Mouse (Mus musculus): ENCODE results near the gene Gm26566. TPM values are rescaled to one million over a fixed set of nuclear protein-coding genes. Genes with fewer than 3 reads are reported as not detected.
"Not testable (repeated sequence)": the region's sequence is repeated elsewhere in the genome, so short reads cannot be mapped to it uniquely, and the experiment has no call there.

The Gm26566 gene
- total RNA-seq, 2 experiments from 2014 or later, result 0.66 to 1.5 TPM

GRCm38 (mm10) chr4:88726727-88727126, 5.1 kb downstream of the Gm26566 start:
- intact Hi-C loops (cut with DNase I), result no loop called here
- DNase-seq (ENCODE audit: low spot score in 2 of 2), result no peak

GRCm38 (mm10) chr4:88727324-88727723, 5.7 kb downstream of the Gm26566 start:
- DNase-seq (ENCODE audit: low spot score in 2 of 2), result no peak
- intact Hi-C loops (cut with DNase I), result no loop called here

GRCm38 (mm10) chr4:88738480-88738879, 16.9 kb downstream of the Gm26566 start:
- intact Hi-C loops (cut with DNase I), result no loop called here
- DNase-seq (ENCODE audit: low spot score in 2 of 2), result no peak

DNA sequence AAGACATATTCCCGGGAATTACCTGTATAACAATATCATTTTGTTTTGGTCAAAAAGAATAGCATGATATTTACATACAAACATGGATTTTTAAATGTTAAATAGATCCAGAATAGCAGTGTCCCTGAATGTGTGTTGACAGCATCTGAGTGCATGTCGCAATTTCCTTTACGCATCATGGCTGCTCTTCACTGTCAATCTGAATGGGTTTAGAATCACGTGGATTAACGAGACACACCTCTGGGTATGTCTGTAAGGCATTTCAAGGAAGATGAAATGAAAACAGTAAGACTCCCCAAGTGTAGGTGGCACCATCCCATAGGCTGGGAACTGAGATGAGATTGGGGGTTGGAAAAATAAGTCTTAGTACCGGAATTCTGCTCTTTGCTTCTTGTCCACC, 17.4 kb downstream of the Gm26566 start:
- no peak for DNase-seq (ENCODE audit: low spot score in 2 of 2)
- intact Hi-C loops (cut with DNase I), result no loop called here

DNA sequence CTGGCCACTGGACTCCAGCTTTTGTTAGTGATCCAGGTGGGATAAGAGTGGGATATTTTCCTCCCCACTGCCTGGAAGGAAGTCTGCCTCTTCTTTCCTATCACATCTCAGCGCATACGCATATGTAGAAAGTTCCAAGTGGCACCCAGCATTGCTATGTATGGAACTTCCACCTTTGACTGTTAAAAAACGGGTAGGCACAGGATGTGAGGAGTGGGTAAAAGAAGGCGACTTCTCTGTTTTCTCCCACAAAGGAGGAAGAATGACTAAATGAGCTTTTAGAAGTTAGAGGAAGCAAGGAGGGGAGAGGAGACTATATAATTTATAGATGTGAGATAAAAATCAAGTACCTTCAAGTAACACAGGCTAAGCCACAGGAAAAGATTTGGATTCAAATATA, 19.8 kb downstream of the Gm26566 start:
- intact Hi-C loops (cut with DNase I), result loop anchor here (10.0 kb wide), 1 partner anchor 47 kb away; the partner anchor contains the start of gene Ifnab
- no peak for DNase-seq (ENCODE audit: low spot score in 2 of 2)

- intact Hi-C loops (cut with DNase I), result loop anchor here (10.0 kb wide), 1 partner anchor 48 kb away; the partner anchor contains the start of gene Ifnab
- DNase-seq (ENCODE audit: low spot score in 2 of 2), result no peak
Observed at GRCm38 (mm10) chr4:88742771-88743371, 21.3 kb downstream of the Gm26566 start.

DNA sequence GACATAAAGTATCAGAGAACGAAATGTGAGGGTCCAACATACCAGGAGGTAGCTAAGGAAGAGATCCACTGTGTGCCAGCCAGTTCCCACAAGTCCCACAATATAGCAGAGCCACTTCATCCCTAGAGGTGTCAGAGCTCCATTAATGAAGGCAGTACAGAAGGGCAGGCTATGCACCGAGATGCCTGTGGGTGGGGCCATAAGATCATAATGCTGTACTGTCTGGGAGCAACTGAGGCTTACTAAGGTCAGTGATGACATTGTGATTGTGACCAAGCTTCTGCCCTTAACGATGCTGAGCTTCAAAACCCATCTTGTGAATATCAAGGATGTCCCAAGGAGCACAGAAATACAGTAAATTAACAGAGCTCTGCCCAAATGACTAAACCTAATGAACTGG, 22.6 kb downstream of the Gm26566 start:
- no peak for DNase-seq (ENCODE audit: low spot score in 2 of 2)
- intact Hi-C loops (cut with DNase I), result loop anchor here (10.0 kb wide), 1 partner anchor 49 kb away; the partner anchor contains the start of gene Ifnab

- intact Hi-C loops (cut with DNase I), result loop anchor here (10.0 kb wide), 1 partner anchor 55 kb away; the partner anchor contains the start of gene Ifnab
- DNase-seq (ENCODE audit: low spot score in 2 of 2), result no peak
Observed at GRCm38 (mm10) chr4:88749926-88750325, 28.3 kb downstream of the Gm26566 start.

- intact Hi-C loops (cut with DNase I), result not testable (repeated sequence)
- peak; percentile 64 to 65 for DNase-seq (ENCODE audit: low spot score in 2 of 2)
Observed at GRCm38 (mm10) chr4:88754818-88755340, 33.3 kb downstream of the Gm26566 start, which contains the start of gene Gm13271. Gene Gm13271, plus strand, starts transcription at chr4:88754868.

DNA sequence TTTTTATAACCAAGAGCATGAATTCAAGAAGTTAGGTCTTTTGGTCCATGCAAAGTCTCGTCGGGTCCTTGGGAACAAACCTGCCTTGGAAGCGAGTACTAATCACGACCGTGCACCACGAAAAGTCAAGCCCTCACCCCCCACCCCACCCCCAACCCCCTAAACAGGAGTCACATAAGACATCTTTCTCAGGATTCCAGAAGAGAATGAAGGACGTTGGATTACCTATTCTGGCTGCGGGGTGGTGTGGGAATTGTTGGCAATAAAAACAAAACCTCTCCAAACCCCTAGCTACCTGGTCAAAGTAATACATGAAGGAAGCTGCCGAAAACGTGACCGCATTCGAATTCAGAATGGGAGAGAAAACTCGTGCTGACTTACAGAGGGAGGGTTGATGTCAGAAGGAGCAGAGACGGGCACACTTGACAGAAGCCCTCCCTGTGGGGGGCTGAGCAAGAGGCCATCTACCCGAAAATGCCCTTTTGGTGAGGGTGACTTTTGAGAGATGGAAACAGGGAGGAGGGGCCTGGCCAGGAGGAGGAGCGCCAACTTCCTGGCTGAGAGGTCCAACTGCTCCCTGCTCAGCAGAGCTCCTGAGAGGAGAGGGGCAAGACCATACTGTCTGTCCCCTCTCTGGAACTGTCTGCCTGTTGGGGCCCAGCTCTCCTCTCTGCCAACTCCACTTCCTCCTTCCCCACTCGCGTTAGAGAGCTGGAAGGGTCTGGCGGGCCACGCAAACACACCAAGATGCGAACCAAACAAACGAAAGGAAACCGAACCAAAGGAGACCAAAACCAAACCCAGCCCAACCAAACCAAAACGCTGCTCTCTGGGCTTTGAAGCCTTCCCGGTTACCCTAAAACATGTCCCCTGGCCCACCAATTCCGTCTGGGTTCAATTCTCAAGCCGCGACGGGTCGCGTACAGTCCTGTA, 35.2 kb downstream of the Gm26566 start:
- DNase-seq (ENCODE audit: low spot score in 2 of 2); intact Hi-C loops (cut with DNase I): not testable (repeated sequence)

- intact Hi-C loops (cut with DNase I), result not testable (repeated sequence)
- DNase-seq (ENCODE audit: low spot score in 2 of 2), result peak; percentile 88 to 90
Observed at GRCm38 (mm10) chr4:88757628-88758031, 36.0 kb downstream of the Gm26566 start.

DNA sequence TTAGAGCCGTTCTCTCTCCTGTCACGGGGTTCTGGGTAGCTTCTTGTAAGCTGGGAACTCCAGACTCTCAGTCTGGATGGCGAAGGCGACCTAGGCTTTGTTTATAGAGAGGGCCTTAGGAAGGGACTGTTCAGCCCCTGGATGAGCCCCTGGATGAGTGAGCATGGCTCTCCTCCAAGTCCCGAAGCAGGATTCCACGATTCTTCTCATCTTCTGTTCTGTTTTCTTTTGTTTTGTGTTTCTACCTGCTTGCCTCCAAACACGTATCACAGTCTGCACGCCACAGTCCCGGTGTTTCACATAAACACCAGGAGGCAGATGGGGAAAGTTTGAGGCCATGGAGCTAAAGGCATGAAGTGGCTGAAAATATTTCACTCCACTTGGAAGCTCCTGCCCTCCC, 37.1 kb downstream of the Gm26566 start:
- intact Hi-C loops (cut with DNase I); DNase-seq (ENCODE audit: low spot score in 2 of 2): not testable (repeated sequence)

DNA sequence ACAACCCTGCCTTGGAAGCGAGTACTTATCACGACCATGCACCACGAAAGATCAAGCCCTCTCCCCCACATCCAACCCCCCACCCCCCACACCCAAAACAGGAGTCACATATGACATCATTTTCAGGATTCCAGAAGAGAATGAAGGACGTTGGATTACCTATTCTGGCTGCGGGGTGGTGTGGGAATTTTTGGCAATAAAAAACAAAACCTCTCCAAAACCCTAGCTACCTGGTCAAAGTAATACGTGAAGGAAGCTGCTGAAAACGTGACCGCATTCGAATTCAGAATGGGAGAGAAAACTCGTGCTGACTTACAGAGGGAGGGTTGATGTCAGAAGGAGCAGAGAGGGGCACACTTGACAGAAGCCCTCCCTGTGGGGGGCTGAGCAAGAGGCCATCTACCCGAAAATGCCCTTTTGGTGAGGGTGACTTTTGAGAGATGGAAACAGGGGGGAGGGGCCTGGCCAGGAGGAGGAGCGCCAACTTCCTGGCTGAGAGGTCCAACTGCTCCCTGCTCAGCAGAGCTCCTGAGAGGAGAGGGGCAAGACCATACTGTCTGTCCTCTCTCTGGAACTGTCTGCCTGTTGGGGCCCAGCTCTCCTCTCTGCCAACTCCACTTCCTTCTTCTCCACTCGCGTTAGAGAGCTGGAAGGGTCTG, 38.1 kb downstream of the Gm26566 start, which contains the start of gene Gm13283:
TSS of gene Gm13283 (plus strand) at position 510 of the 659 bp plus-strand sequence.
- peak in 1 of 2 experiments; percentile 21 for DNase-seq (ENCODE audit: low spot score in 2 of 2)
- intact Hi-C loops (cut with DNase I), result not testable (repeated sequence)

DNA sequence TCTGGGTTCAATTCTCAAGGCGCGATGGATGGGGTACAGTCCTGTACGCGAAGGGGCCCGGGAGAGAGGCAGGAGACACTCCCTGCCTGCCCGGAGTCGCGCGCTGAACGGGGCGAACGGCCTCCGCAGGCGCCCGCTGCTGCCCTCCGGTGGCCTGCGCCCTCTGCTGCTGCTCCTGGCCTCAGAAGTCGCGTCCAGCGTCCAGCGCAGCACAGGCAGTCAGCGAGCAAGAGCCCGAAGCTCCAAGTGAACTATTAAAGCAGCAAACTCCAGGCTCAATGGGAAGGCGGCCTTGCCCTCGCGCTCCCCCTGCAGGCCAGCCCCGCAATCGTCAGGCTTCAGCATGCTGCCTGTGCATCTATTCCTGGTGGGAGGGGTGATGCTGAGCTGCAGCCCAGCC, 38.8 kb downstream of the Gm26566 start:
- DNase-seq (ENCODE audit: low spot score in 2 of 2), result peak; percentile 50 to 52
- intact Hi-C loops (cut with DNase I), result not testable (repeated sequence)

DNA sequence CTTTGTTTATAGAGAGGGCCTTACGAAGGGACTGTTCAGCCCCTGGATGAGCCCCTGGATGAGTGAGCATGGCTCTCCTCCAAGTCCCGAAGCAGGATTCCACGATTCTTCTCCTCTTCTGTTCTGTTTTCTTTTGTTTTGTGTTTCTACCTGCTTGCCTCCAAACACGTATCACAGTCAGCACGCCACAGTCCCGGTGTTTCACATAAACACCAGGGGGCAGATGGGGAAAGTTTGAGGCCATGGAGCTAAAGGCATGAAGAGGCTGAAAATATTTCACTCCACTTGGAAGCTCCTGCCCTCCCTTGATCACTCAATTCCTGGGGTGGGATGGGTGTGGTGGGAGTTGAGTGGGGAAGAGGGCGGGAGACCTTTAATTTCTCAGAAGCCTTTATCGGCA, 40.2 kb downstream of the Gm26566 start:
- intact Hi-C loops (cut with DNase I), result not testable (repeated sequence)

GRCm38 (mm10) chr4:88762341-88762740, 40.7 kb downstream of the Gm26566 start:
- DNase-seq (ENCODE audit: low spot score in 2 of 2); intact Hi-C loops (cut with DNase I): not testable (repeated sequence)

More for the DNA sequence above, 40.2 kb downstream of the Gm26566 start:
- DNase-seq (ENCODE audit: low spot score in 2 of 2), result peak; percentile 62 to 68

- intact Hi-C loops (cut with DNase I); DNase-seq (ENCODE audit: low spot score in 2 of 2): not testable (repeated sequence)
Observed at GRCm38 (mm10) chr4:88763384-88764018, 41.9 kb downstream of the Gm26566 start.

Data from left cerebral cortex, postnatal 36 days (tissue).